Mouse (Mus musculus): ENCODE results near the gene Dnajb6.

- no peak for TF ChIP-seq CTCF (IDR thresholded peaks at IDR 0.05; ENCODE audit: extremely low read depth, insufficient read length, insufficient replicate concordance, low read depth, low read length)
- no peak for TF ChIP-seq POLR2A (IDR thresholded peaks at IDR 0.05; ENCODE audit: low read depth, low read length)
Observed at GRCm38 (mm10) chr5:29734831-29735510, 517 bp upstream of the Dnajb6 start.
